Mouse (Mus musculus) Muller cell, postnatal 12 days (primary cell): ENCODE results near the gene Armh3.
A peak's percentile ranks its signal among the peaks of the same experiment; 100 is the strongest.
"Not testable (repeated sequence)": the region's sequence is repeated elsewhere in the genome, so short reads cannot be mapped to it uniquely, and the experiment has no call there.

Experiments used
- DNase-seq: peaks from one replicate; pipeline ENCODE4 v3.0.0-alpha.2; 2015; ENCODE audit errors: inconsistent ontology term

Gene Armh3

DNA sequence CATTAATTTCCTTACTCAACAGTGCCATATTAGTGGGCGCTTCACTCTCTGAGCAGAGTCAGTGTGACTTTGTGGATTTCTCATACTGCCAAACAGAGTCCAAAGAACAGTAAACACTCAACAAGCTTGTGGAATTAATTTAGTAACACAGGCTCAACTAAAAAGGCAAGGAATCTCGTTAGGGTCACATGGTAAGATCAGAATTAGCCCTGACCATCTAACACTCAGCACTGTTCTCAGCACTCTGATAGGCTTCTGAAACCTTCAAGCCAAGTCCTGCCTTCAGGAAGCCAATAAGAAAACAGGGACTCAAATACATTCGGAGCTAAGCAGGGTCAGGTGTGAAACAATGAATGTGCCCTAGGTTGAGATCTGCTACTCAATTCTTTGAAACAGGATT is 172.1 kb downstream of the Armh3 start:
- DNase-seq, result no peak

DNA sequence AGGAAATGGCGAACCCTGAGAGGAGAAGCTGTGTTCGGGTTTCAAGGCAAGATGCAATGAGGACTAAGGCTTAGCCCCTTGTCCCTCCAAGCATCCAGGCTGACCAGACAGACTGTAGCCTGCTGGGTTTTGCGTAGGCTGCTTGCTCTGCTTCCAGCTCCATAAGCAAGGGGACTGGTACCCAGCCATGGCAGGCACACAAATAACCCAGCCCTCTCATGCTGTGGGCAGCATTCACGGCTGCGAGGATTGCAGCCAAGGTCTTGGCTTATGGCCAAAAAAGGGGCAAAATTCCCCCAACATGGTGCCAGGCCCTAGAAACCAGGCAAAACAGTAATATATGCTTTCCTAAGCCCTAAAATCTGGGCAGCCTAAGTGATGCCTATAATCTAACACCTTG is 176.5 kb downstream of the Armh3 start:
- no peak for DNase-seq

DNA sequence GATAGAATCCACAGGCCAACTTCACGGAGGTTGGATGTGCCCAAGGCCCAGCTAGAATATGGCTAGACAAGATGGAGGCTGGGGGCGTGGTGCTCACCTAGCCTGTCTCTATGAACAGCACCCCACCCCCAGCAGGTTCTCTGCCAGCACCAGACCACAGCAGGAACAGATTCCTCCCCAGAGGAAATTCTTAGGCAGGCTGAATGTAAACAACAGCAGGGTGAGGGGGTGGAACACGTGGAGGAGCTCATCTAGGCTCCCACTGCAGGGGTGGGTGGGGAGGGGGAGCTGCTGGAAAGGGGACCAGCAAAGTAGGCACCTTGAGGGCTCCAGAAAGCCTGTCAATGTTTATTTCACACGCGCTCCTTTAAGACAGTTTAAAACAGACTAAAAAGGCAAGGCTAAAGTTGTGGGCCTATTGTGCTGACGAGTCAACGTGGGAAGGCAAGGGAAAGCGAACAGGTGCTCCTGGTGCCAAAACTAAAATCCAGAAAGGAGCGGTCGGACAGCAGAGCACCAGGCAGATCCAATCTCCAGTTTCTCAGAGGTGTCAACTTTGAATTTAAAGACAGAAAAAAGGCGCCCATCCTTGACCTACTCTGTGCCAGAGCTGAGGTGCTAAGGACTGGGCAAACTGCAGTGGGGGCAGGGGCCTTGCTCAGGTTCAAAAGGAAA is 180.3 kb downstream of the Armh3 start:
- DNase-seq, result no peak

DNA sequence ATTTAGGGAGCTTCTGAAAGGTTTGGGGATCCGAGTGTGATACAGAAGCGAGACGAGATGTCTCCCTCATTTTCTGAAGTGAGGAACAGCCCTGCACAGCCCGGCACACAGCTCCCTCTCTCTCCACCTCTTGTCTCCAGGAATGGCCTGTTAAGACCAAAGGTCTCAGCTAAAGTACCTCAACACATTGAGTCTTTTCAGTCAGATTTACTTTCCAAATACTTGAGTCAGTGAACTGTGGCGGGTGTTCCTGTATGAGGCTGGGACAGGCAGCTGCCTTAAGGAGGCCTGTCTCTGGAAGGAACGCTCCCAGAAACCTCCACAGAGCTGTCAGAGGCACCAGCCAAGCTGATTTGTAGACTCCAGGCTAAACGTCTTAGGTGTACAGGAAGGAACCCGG is 181.6 kb downstream of the Armh3 start:
- no peak for DNase-seq

DNA sequence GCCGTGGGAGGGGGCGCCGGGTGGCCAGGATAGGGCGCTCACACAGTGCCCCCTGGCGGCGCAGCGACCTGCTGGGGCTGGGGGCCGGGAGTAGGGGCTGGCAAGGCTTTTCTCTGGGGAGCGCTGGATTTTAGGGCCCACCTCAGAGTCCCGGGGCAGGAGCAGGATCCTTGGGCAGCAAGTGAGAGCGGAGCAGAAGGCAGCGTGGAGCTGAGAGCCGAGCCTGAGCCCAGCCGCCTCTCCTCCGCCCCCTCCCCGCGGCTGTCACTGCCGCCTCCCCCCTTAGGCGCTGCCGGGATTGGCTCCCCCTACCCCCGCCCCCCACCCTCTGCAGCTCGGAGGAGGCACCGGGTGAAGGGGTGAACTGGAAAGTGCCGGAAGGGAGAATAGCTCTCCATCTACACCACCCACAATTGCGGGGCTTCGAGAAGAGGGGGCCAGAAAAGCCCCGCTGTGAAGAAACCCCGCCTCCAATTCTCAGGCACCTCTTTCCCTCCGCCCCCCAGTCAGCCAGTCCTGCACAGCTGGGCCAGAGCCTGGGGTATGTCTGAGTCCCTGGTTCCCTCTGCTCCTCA is 182.4 kb downstream of the Armh3 start, which contains the start of gene Kcnip2:
Kcnip2 (minus strand) TSS at position 231 of the 575 bp plus-strand sequence.
- DNase-seq, result peak; percentile 46

DNA sequence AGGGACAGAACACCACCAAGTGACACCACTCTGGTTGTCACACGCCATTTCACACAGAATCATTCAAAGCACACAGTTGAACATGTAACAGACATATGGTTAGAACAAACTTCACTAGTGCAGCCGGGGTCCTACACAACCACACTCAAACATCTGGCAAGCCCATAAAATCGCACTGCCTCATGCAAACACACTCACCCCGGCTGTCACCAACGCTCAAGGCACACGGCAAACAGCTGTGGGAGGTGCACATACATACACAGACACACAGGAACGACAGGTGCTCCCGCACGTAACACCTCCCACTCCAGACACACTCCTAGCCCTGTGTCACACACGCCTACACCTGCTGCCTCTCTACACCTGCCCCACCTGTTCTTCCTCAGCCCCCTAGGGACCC is 183.1 kb downstream of the Armh3 start:
- no peak for DNase-seq

DNA sequence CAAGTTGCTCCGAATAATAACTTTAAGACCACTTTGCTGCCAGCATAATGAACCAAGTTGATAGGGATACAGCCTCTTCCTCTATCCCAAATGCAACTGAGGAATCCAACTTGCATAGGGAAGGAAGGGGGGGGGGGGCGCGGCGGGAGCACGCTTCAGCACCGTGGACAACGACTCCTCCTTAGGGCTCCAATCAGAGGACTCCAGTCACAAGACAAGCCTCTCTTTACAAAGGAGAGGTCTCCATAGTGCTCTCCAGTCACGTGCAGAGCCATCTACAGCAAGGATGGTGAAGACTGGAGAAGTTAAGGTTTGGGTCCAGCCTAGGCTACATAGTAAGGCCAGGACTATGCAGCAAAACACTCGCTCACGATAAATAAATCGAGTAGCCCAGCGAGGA is 184.5 kb downstream of the Armh3 start:
- peak; percentile 57 for DNase-seq

DNA sequence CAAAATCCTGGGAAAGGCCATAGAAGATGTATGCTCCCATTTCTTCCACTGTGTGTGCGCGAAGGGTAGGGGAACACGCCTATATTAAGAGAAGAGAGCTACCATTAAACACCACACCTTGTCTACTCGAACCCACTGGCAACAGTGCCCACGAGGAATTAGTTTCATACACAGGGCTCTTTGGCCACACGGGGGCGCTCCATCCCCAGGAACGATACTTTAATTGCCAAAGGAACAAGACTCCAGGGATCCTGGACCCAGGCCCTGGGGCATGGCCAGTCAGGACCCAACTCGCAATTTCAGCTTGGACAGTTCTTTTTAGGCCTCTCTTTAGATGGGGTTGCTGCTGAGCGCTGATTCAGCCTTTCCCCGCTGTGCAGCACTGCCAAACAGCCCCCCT is 185.0 kb downstream of the Armh3 start:
- DNase-seq, result peak; percentile 88

DNA sequence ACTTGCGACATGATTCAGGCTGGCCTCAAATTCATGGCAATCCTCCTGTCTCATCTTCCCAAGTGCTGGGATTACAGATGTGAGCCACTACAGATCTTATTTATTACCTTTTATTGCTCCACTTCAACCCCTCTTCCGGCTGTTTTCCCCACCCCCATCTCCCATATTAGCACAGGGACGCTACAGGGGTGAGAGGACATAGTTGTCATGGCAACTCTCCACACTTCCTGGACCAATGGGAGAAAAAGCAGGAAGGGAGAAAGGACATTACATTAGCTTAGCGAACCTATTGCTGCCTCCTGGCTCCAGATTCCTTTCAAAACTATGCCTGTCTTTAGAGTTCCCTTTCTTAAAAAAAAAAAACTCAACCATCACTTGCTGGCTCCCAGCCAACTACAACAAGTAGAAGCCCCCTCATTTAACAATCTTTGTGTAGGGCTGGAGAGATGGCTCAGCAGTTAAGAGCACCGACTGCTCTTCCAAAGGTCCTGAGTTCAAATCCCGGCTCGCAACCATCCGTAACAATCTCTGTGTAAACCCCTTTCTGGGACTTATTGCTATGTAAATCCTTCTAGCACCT is 185.5 kb downstream of the Armh3 start:
- peak; percentile 19 for DNase-seq

DNA sequence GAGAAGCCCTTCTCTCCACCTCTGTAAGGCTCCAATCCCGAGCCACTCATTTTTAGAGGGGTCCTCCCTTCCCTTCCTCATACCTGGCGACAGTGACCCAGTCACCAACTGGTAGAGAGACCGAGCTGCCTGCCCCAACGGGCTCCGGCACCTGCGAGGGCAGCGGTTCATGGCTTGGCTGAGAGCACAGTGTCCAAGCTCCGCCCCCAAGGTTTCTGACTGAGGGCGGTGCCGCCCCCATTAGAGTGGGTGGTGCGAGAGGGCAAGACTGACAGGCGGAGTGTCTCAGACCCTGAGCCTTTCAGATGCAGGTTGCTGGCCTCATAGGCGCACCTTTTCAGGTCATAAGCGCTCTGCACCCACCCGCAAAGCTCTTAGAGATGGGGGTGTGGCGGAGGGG is 186.2 kb downstream of the Armh3 start:
- DNase-seq, result peak; percentile 54

DNA sequence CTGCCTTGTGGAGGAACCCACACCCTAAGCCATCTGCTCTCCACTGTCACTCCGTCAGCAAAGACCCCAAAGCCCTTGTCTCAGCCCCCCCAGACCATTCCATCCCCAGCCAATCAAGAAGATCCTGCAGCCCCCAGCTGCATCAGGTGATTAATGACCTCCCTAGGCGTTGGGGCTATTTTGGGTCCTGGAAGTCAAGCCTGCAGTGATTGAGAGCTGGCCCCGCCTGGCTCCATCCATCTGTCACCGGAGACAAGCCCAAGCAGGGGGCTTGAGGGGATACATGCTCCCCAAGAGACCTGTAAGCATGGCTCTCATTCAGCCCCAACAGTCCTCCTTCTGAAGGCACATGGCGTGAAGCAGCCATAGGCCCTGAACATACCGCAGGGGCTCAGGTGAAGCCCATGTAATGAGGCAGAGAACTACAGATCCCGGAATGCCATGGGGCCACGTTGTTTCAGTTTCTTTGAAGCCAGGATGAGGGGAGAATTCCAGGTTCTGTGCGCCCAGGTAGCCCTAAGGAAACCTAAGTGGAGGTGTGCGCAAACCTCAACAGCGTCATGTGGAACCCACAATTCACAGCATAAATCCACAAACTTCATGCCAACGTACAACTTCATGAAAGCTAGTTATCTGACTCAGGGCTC is 187.1 kb downstream of the Armh3 start:
- no peak for DNase-seq

DNA sequence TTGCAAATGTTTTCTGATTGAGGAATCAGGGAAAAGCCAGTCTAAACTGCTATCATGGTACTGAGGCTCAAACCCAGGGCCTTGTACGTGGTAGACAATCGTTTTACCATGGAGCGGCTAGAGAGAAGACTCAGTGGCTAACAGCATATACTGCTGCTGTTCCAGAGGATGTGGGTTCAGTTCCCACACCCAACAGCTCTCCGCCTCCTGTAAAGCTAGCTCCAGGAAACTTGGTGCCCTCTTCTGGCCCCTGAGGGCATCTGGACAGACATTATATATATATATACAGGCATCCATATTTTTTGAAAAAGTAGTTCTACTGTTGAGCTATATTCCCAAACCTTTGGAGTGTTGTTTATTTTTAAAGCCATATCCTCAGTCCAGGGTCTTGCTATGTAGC is 190.6 kb downstream of the Armh3 start:
- DNase-seq, result no peak

DNA sequence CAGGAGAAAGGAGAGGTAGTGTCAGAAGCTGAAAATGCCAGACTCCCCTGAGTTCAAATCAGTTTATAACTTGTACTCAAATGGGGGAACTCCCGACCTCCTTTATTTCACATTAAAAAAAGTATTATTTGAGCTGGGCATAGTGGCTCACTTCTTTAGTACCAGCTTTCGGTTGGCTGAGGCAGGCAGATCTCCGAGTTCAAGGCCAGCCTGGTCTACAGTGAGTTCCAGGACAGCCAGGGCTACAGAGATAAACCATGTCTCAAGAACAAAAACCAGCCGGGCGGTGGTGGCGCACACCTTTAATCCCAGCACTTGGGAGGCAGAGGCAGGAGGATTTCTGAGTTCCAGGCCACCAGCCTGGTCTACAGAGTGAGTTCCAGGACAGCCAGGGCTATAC is 192.5 kb downstream of the Armh3 start:
- DNase-seq, result not testable (repeated sequence)

DNA sequence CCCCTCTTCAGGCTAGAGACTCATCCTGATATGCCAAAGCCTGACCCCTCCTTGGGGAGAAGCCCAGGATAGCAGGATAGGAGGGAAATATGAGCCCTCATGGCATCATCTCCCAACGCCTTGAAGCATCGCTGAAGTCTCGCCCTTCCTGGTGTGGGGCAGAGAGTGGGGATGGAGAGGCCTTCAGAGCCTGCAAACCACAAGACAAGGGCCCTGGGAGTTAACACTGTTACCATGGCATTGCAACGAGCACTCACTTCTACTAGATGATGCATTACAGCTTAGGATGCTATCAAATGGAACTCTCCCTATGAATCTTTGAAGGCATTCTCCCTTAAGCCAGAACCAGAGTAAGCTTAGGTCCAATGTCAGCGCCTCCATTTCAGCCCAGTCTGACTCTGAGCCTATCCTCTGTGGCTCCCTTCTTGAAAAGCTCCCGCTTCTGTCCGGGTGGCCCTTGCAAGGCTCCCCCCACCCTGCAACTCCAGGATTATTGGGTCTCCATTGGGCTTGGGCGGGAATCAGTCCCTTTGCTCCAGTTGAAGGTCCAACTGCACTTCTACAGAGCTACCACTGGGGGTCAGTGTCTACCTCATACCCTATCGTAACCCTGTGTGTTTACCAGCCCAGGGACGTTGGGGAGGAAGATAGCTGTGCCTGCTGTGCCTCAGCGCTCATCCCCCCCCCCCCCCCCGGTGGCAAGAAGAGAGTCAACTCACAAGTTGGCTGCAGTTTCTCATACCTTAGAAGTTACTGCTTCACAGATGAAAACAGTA is 193.5 kb downstream of the Armh3 start:
- DNase-seq, result peak; percentile 21

DNA sequence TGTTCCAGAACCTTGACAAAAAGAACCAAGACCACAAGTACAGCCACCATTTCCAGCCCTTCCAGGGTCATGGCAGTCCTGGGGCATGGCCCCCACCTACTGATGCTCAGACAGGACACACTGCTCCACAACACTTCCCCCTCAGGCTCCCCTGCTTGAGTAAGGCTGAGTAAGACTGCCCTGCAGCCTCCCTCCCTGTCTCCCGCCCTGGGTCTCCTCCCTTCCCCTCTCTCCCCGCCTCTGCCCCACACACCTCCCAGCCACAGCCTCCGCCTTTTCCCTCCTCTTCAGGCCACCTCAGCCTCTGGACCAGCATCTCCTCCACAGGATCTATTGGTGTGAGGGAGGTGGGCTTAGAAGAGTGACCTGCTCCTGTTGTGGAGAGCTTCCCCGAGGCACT is 194.9 kb downstream of the Armh3 start:
- no peak for DNase-seq

DNA sequence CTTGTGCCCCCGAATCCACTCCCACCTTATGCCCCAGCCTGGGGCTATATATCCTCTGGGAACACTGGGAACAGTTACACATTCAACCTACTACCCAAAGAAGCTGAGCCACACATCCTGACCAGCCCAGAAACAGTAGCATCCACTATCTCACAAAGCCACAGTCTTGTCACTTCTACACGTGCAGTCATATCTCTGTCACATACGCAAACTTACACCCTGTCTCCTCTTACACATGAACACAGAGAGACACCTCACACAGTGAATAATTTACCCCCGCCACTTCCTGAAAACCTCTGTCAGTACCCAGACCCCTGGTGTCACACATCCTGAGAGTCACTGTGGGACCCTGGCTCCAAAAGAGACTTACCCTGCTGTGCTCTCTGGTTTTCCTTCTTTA is 195.6 kb downstream of the Armh3 start:
- DNase-seq, result no peak

DNA sequence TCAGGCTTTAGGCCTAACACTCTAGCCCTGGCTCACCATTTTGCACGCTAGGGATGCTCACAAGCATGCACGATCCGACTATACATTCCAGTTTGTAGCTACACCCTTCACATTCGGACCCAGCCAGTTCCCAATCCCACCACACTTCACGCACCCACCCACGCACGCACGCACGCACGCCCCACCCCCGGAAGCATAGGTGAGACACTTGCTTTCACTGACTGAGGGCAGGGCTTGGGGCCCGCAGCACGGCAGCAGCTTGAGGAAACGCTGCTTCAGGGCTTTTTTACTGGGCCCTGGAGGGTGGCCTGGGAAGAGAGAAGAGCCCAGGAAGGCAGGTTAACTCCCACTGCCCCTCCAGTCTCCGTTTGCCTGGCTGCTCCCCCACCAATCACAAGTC is 201.4 kb downstream of the Armh3 start:
- DNase-seq, result no peak

DNA sequence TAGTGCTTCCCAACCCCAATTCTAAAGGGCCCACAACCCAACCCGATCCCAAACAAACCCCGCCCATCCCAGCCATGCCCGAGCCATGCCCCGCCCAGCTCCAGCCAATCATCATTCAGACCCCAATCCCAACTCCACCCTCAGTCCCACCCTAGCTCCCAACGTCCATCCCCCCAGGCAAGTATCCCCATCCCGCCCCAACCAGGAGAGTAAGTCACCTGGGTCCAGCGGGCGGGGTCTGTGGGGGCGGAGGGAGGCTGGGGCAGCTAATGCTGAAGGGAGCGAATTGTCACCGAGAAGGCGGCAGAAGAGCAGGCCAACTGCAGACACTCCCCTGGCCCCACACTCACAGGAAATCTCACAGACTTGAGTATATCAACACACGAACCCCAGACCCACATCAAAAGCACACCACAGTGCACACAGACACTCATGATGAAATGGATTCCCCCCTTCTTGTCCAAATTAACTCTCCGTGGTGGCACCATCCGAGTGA is 202.2 kb downstream of the Armh3 start:
- peak; percentile 16 for DNase-seq

DNA sequence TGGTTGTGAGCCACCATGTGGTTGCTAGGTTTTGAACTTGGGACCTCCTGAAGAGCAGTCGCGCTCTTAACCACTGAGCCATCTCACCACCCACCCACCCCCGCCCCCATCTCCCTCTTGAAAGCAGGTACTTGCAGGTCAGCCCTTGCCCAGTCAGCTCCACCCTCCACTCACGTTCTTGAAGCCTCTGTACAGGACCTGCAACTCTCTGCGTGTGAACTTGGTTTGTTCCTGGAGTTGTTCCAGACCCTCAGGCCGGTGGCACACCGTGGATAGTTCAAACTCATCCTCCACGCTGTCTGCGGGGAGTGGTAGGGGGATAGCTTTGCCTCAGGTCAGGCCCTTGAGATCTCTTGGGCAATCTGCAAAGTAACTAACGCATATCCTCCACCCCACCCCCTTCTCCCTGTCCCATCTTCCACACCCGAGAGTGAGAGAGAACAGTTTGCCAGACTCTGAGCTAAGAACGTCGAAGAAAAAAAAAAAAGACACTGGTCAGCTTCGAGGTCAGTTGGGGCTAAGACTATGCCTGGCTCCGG is 202.8 kb downstream of the Armh3 start:
- DNase-seq, result no peak

DNA sequence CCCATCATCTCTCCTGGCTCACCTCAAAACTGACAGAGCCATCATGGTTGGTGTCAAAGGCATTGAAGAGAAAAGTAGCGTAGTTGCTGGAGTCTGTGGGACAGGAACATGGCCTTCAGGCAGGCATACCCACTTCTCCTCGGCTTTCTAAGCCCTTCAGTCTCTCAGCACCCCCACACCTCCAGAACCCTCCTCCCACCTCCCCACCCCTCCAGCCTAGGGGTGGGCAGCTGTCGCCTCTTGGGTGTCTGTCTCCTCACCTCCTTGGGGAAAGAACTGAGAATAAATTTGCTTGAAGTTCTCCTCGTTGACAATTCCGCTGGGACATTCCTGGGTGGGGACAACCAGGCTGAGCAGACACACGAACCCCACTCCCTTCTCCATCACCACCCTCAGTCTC is 203.6 kb downstream of the Armh3 start:
- DNase-seq, result no peak

DNA sequence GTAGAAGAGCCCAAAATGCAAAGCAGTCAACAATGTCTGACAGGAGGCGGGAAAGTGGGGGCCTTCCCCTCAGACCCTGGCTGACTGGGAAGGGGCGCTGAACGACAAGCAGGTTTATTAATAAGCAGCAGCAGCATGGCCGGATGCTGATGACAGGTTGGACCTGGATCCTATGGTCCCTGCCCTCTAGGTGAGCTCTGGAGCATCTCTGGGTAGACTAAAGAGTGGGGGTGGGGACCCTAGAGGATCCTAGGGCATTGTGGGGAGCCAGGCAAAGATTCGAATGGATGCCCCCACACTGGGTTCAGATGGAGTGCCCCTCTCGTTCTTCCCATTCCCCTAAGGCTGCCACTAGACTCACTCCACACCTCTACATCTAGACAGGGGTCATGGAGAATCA is 205.9 kb downstream of the Armh3 start:
- no peak for DNase-seq
